Mouse (Mus musculus): Measurements from ENCODE around the gene Olfr1388.
"Not testable (repeated sequence)": the region's sequence is repeated elsewhere in the genome, so short reads cannot be mapped to it uniquely, and the experiment has no call there.

GRCm38 (mm10) chr11:49488770-49489169 lies 52.3 kb downstream of the Olfr1388 start, which contains the start of gene Olfr1385:
- not testable (repeated sequence) for TF ChIP-seq CTCF (IDR thresholded peaks at IDR 0.05 in 2 of 3, conservative IDR thresholded peaks at IDR 0.05 in 1 of 3; ENCODE audit: control insufficient read depth in 1 of 3, insufficient read depth in 1 of 3, low read depth in 2 of 3, low read length in 3 of 3, poor library complexity in 1 of 3, severe bottlenecking in 1 of 3); ZC3H11A (IDR thresholded peaks at IDR 0.05; ENCODE audit: low read depth, low read length); GATA1 (IDR thresholded peaks at IDR 0.05; ENCODE audit: low read depth, low read length); ZNF384 (IDR thresholded peaks at IDR 0.05; ENCODE audit: low read depth, low read length); ZMIZ1 (IDR thresholded peaks at IDR 0.05; ENCODE audit: low read depth, low read length); EP300 (IDR thresholded peaks at IDR 0.05; ENCODE audit: low read depth in 1 of 2, low read length in 2 of 2); POLR2A (IDR thresholded peaks at IDR 0.05; ENCODE audit: control insufficient read depth in 1 of 2, insufficient read depth in 1 of 2, low read depth in 1 of 2, low read length in 2 of 2, poor library complexity in 1 of 2); GABPA (IDR thresholded peaks at IDR 0.05; ENCODE audit: low read depth, low read length); MAX (IDR thresholded peaks at IDR 0.05; ENCODE audit: low read length); RAD21 (IDR thresholded peaks at IDR 0.05; ENCODE audit: low read depth, low read length)
